Mouse (Mus musculus): ENCODE data around the gene Appbp2.
"Not testable (repeated sequence)": the region's sequence is repeated elsewhere in the genome, so short reads cannot be mapped to it uniquely, and the experiment has no call there.

Appbp2 gene

GRCm38 (mm10) chr11:85164371-85164770, 70.6 kb downstream of the Appbp2 start:
- in situ Hi-C loops (cut with MboI, MseI): no loop called here

GRCm38 (mm10) chr11:85163014-85163413, 71.9 kb downstream of the Appbp2 start:
- in situ Hi-C loops (cut with MboI, MseI): not testable (repeated sequence)

DNA sequence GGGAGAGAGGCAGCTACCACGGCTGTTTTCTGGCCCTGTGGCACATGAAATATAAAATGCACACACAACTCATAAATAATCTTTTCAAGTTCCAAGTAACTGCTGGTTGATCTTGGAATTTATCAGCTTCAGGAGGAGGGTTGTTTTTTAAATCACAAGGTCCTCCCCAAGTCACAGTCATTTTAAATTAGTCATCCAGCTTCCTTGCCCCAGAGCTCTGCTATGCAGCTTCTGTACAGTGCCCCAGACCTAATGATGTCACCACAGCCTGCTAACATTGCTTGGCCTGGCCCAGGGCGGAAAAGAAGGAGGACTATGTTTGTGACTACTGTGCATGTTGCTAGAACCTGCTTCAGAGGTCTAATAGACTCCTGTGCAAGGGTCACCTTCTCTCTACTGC, 77.6 kb downstream of the Appbp2 start:
- in situ Hi-C loops (cut with MboI, MseI): no loop called here

GRCm38 (mm10) chr11:85152256-85152930, 82.5 kb downstream of the Appbp2 start:
- in situ Hi-C loops (cut with MboI, MseI): no loop called here

DNA sequence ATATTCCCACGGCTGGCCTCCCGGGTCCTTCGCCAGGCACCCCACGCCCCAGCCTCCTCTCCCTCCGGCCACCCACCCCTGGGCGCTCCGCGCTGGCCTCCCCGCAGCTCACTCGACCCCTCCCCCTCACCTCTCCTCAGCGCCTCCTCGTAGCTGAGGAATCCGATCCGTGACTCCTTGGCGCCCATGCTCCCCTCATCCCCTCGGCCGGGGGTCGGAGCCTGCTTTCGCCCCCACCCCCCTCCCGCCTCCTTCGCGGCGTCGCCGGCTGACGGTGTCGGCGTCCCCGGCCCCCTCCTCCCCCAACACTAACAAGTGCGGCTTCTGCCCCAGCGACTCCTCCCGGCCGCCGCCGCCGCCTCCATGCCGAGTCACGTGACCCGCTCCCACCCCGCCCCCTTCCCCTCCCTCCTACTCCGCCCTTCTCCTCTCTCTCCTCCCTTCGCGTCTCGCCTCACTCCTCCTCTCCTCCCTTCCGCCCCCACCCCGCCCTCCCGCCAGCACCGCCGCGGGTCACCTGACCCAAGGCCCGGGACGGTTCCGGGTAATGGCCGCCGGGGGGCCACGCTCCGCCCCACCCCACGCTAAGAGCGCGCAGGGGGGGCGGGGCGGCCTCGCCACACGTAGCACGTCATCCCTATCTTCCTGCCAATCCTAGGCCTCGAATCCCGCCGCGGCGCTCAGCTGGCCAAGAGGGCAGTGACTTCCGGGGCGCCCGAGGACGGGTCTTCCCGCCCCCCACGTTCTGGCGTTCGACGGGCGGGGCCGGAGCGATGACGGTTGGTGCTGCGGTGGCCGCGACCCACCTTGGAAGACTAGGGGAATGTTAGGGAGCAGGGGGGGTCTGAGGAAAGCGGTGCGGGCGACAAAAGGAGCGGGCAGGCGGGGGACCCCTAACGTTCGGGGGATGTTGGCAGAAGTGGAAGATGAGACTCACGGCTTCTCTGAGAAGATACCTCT, 95.1 kb downstream of the Appbp2 start, which contains the start of gene Usp32:
Gene Usp32 (minus strand): TSS at position 581 of the 960 bp plus-strand sequence.
- in situ Hi-C loops (cut with MboI, MseI): no loop called here

GRCm38 (mm10) chr11:85138776-85139474, 96.0 kb downstream of the Appbp2 start:
- in situ Hi-C loops (cut with MboI, MseI): no loop called here

All from T-helper 1 cell (primary cell).